Mouse (Mus musculus) limb, embryonic 13.5 days (tissue): ENCODE measurements around the gene Twf1. TPM values are rescaled to one million over a fixed set of nuclear protein-coding genes. Genes with fewer than 3 reads are reported as not detected.
A peak's percentile ranks its signal among the peaks of the same experiment; 100 is the strongest.

Experiments used
- ATAC-seq: fragments of 200-750 bp; cut with Nextera tagmentation; 2 replicates; pipeline ENCODE4 v1.8.0; 2017; ENCODE audit warnings: low read depth, moderate number of reproducible peaks, moderate TSS enrichment; ENCODE audit not compliant: low FRiP score
- H3K27ac ChIP-seq: fragments of 300-500 bp; sonication (generic); 2 replicates; pipeline ENCODE4 v1.5.1; 2015; ENCODE audit warnings: inconsistent platforms, mild to moderate bottlenecking, moderate library complexity
- H3K27me3 ChIP-seq: fragments of 300-500 bp; sonication (generic); 2 replicates; pipeline ENCODE4 v1.6.1; 2015; ENCODE audit warnings: mild to moderate bottlenecking, inconsistent platforms
- H3K36me3 ChIP-seq: fragments of 300-500 bp; sonication (generic); 2 replicates; pipeline ENCODE4 v1.6.1; 2015; ENCODE audit warnings: inconsistent platforms, mild to moderate bottlenecking, moderate library complexity
- H3K4me1 ChIP-seq: fragments of 300-500 bp; sonication (generic); 2 replicates; pipeline ENCODE4 v1.6.1; 2015; ENCODE audit warnings: inconsistent platforms
- H3K4me2 ChIP-seq: fragments of 300-500 bp; sonication (generic); replicated peaks from 2 replicates; pipeline ENCODE4 v1.6.1; 2015; ENCODE audit warnings: inconsistent platforms, mild to moderate bottlenecking, moderate library complexity
- H3K4me3 ChIP-seq: fragments of 300-500 bp; sonication (generic); 2 replicates; pipeline ENCODE4 v1.5.1; 2015; ENCODE audit warnings: moderate library complexity, mild to moderate bottlenecking, inconsistent platforms
- H3K9ac ChIP-seq: fragments of 300-500 bp; sonication (generic); 2 replicates; pipeline ENCODE4 v1.6.1; 2015; ENCODE audit warnings: mild to moderate bottlenecking, inconsistent platforms
- H3K9me3 ChIP-seq: fragments of 300-500 bp; sonication (generic); 2 replicates; pipeline ENCODE4 v1.6.1; 2016; ENCODE audit warnings: inconsistent platforms
- WGBS: fragments of 180-500 bp; shearing (Covaris S2); methylation state at CpG from one replicate; pipeline ENCODE4 v1.1.7; 2015; 5-methylcytosine and 5-hydroxymethylcytosine counted together
- polyA plus RNA-seq: library from polyadenylated mRNA; unstranded; fragments of >200 nt; fragmentation: Nextera tagmentation; extraction: Ambion mirVana; gene quantifications from 2 replicates; pipeline ENCODE4 v1.2.1, GENCODE M21; 2015

Twf1 gene
- polyA plus RNA-seq, 1 experiment from 2014 or later, result 71.1 TPM

- no peak overlapping the region for H3K4me3 ChIP-seq
- no peaks in the 10 kb centered on the region for H3K36me3 ChIP-seq
- no peak for ATAC-seq
- H3K4me2 ChIP-seq, result no peak overlapping the region
- 75% methylated on average over 10 of the region's 10 CpGs for WGBS
- H3K9ac ChIP-seq, result no peak overlapping the region
- no peaks in the 10 kb centered on the region for H3K4me1 ChIP-seq
- no peaks in the 10 kb centered on the region for H3K9me3 ChIP-seq
- H3K27me3 ChIP-seq, result no peaks in the 10 kb centered on the region
- no peak overlapping the region for H3K27ac ChIP-seq
These were observed 21.1 kb downstream of the Twf1 start for GRCm38 (mm10) chr15:94568496-94569182.

GRCm38 (mm10) chr15:94565854-94566253, 23.8 kb downstream of the Twf1 start:
- Histone ChIP-seq H3K36me3 (no peaks in the 10 kb centered on the region; the same call in 1 of the 2 replicates), H3K9ac (no peak overlapping the region), H3K4me2 (no peak overlapping the region), H3K4me3 (no peak overlapping the region), H3K27ac (no peak overlapping the region), H3K4me1 (no peaks in the 10 kb centered on the region), H3K27me3 (no peaks in the 10 kb centered on the region), H3K9me3 (no peaks in the 10 kb centered on the region)
- ATAC-seq, result no peak
- 84% methylated on average over 9 of the region's 9 CpGs for WGBS

DNA sequence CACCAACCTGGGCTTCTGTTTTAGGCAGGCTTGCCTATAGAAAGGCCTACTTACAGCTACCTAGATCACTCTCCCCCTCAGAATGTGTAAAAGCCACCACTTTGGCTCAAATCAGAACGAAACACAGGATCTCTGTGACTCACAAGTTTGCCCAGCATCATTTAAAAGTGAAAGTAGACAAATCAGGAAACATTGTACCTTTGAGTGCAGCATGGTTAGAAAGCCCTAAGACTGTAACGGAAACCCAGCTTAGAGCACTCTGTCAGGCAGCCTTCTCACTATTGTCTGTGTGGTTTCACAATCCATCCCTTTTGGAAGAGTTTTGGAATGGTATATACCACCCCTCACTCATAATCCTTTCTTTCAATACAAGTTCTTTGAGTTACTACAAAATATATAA, 24.8 kb downstream of the Twf1 start:
- no peaks in the 10 kb centered on the region for H3K4me1 ChIP-seq
- no peak overlapping the region for H3K27ac ChIP-seq
- ATAC-seq, result no peak

GRCm38 (mm10) chr15:94558895-94559656, 30.6 kb downstream of the Twf1 start:
- no peaks in the 10 kb centered on the region for H3K9me3 ChIP-seq
- H3K4me2 ChIP-seq, result no peak overlapping the region
- no peaks in the 10 kb centered on the region for H3K27me3 ChIP-seq
- WGBS, result 84% methylated on average over 17 of the region's 17 CpGs
- no peak overlapping the region for H3K27ac ChIP-seq
- no peak for ATAC-seq
- no peaks in the 10 kb centered on the region; the same call in 1 of the 2 replicates for H3K36me3 ChIP-seq
- no peaks in the 10 kb centered on the region for H3K4me1 ChIP-seq
- H3K9ac ChIP-seq, result no peak overlapping the region
- H3K4me3 ChIP-seq, result no peak overlapping the region

More for the DNA sequence above, 24.8 kb downstream of the Twf1 start:
- Histone ChIP-seq H3K4me3 (no peak overlapping the region), H3K27me3 (no peaks in the 10 kb centered on the region), H3K9ac (no peak overlapping the region), H3K36me3 (no peaks in the 10 kb centered on the region; the same call in 1 of the 2 replicates), H3K9me3 (no peaks in the 10 kb centered on the region), H3K4me2 (no peak overlapping the region)
- 85% methylated on average over 2 of the region's 2 CpGs for WGBS

GRCm38 (mm10) chr15:94557442-94557841, 32.2 kb downstream of the Twf1 start:
- no peaks in the 10 kb centered on the region for H3K4me1 ChIP-seq
- no peak overlapping the region for H3K4me3 ChIP-seq
- no peak overlapping the region for H3K9ac ChIP-seq

DNA sequence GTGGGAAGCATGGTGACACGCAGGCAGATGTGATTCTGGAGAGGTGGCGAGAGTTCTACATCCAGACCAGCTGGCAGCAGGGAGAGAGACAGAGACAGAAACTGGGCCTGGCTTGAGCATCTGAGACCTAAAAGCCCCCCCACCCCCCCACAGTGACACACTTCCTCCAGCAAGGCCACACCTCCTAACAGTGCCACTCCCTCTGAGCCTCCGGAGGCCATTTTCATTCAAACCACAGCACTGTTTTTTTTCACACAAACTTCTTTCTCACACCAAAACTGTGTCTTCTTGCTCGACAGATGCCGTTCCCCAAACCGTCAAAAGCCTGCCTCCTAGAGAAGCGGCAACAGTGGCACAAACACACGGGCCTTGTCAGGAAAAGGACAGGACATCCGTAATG, 36.2 kb downstream of the Twf1 start:
- Histone ChIP-seq H3K9ac (no peak overlapping the region), H3K9me3 (peaks cover 15% of the 10 kb centered on the region), H3K36me3 (peaks cover 3% of the 10 kb centered on the region; the same call in 1 of the 2 replicates), H3K4me2 (no peak overlapping the region), H3K4me3 (no peak overlapping the region), H3K27me3 (no peaks in the 10 kb centered on the region), H3K27ac (no peak overlapping the region), H3K4me1 (no peaks in the 10 kb centered on the region)
- 93% methylated on average over 9 of the region's 9 CpGs for WGBS
- no peak for ATAC-seq

More at GRCm38 (mm10) chr15:94557442-94557841, 32.2 kb downstream of the Twf1 start:
- no peak overlapping the region for H3K27ac ChIP-seq
- no peak overlapping the region for H3K4me2 ChIP-seq
- no peaks in the 10 kb centered on the region for H3K9me3 ChIP-seq
- H3K36me3 ChIP-seq, result no peaks in the 10 kb centered on the region; the same call in 1 of the 2 replicates
- ATAC-seq, result peak; percentile 61
- 25% methylated on average over 7 of the region's 7 CpGs for WGBS
- H3K27me3 ChIP-seq, result no peaks in the 10 kb centered on the region

DNA sequence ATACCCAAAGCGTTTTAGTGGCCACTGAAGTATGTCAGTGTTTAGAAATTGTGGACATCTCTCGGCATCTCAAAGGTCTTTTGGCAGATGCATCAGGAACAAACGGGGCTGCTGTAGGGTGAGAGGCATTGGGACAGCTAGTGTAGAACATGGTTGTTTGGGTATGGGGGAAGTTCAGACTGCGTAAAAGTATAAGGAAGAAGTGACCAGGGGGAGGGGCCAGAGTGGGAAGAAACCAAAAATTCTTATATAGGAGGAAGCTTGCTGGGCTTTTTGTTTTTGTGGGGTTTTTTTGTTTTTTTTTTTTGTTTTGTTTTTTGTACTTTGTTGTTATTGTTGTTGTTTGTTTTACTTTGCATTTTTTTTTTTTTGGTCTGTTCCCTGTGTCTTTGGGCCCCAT, 44.8 kb downstream of the Twf1 start:
- Histone ChIP-seq H3K36me3 (peaks cover 3% of the 10 kb centered on the region; the same call in 1 of the 2 replicates), H3K9me3 (peaks cover 4% of the 10 kb centered on the region), H3K4me2 (no peak overlapping the region), H3K27me3 (no peaks in the 10 kb centered on the region), H3K27ac (no peak overlapping the region), H3K9ac (no peak overlapping the region), H3K4me1 (peaks cover 11% of the 10 kb centered on the region; the same call in 1 of the 2 replicates), H3K4me3 (no peak overlapping the region)
- 91% methylated on average over 4 of the region's 4 CpGs for WGBS
- no peak for ATAC-seq

DNA sequence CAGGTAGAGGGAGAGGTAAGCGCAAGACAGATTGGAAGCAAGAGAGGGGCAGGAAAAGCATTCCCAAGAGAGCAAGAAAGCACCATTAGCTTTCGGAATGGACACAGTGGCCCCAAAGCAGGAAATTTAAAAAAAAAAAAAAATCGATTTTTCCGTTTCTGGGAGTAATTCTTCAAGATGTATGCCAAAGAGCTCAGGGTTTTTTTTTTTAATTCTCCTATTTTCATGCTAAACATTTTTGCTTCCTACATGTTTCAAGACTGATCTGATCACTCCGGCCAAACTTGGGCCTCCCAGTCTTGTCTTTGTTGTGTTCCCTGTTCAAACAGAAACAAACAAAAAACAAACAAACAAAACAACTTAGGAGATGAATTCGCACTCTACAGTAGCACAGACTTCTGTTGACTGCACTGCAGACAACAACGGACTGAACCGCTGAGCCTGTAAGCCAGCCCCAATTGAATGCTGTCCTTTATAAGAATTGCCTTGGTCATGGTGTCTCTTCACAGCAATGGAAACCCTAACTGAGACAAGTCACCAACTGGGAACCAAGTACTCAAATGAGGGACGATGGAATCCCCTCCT, 45.5 kb downstream of the Twf1 start:
- H3K36me3 ChIP-seq, result no peaks in the 10 kb centered on the region
- no peak for ATAC-seq
- H3K27ac ChIP-seq, result peak overlapping the region; percentile 59; the same call in 1 of the 2 replicates

GRCm38 (mm10) chr15:94543409-94544051, 46.2 kb downstream of the Twf1 start, which contains the start of the genes Pus7l and Irak4:
TSS of gene Pus7l (minus strand) at chr15:94543547.
TSS of gene Irak4 (plus strand) at chr15:94543643.
- Histone ChIP-seq H3K9me3 (no peaks in the 10 kb centered on the region), H3K4me2 (peak within 1 kb of the TSS; percentile 82), H3K9ac (peak within 1 kb of the TSS; percentile 71), H3K36me3 (no peaks in the 10 kb centered on the region), H3K27ac (peak within 1 kb of the TSS; percentile 59), H3K27me3 (no peaks in the 10 kb centered on the region), H3K4me1 (peaks cover 11% of the 10 kb centered on the region; the same call in 1 of the 2 replicates), H3K4me3 (peak within 1 kb of the TSS; percentile 77)
- under 1% methylated on average over 42 of the region's 45 CpGs for WGBS
- ATAC-seq, result peak; percentile 98

More for the DNA sequence above, 45.5 kb downstream of the Twf1 start:
- Histone ChIP-seq H3K9ac (peak overlapping the region; percentile 71), H3K4me3 (peak overlapping the region; percentile 77), H3K4me1 (peaks cover 11% of the 10 kb centered on the region; the same call in 1 of the 2 replicates), H3K9me3 (no peaks in the 10 kb centered on the region), H3K27me3 (no peaks in the 10 kb centered on the region), H3K4me2 (peak overlapping the region; percentile 82)
- WGBS, result 48% methylated on average over 9 of the region's 9 CpGs

GRCm38 (mm10) chr15:94542567-94543408, 46.9 kb downstream of the Twf1 start:
- Histone ChIP-seq H3K4me1 (peaks cover 11% of the 10 kb centered on the region; the same call in 1 of the 2 replicates), H3K27me3 (no peaks in the 10 kb centered on the region), H3K27ac (no peak overlapping the region), H3K36me3 (no peaks in the 10 kb centered on the region; the same call in 1 of the 2 replicates), H3K9me3 (no peaks in the 10 kb centered on the region), H3K4me3 (peak overlapping the region; percentile 77), H3K9ac (peak overlapping the region; percentile 64), H3K4me2 (peak overlapping the region; percentile 82)
- peak; percentile 85 for ATAC-seq
- 18% methylated on average over 12 of the region's 22 CpGs for WGBS

DNA sequence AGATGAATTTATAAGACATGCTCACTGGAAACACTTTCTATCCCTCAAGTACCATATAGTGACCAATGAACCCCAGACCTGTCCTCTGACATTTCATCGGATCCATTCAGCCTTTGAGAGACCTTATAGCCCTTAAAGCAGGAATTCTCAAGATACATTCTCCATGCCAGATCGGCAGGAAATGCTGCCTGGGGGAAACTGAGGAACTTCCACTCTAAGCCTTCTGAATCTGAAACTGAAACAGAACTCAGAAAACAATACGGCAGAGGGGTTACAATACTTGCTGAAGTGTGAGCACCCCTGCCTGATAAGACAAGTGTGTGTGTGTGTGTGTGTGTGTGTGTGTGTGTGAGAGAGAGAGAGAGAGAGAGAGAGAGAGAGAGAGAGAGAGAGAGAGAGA, 50.4 kb downstream of the Twf1 start:
- no peak overlapping the region for H3K4me3 ChIP-seq
- ATAC-seq, result no peak
- H3K27me3 ChIP-seq, result no peaks in the 10 kb centered on the region
- no peaks in the 10 kb centered on the region; the same call in 1 of the 2 replicates for H3K36me3 ChIP-seq
- H3K27ac ChIP-seq, result no peak overlapping the region
- H3K9me3 ChIP-seq, result no peaks in the 10 kb centered on the region
- H3K9ac ChIP-seq, result no peak overlapping the region
- H3K4me1 ChIP-seq, result peaks cover 9% of the 10 kb centered on the region; the same call in 1 of the 2 replicates
- H3K4me2 ChIP-seq, result no peak overlapping the region
- 85% methylated on average over 3 of the region's 3 CpGs for whole genome bisulfite sequencing
